Mouse (Mus musculus): Measurements from ENCODE around the gene Gm12253. TPM values are rescaled to one million over a fixed set of nuclear protein-coding genes. Genes with fewer than 3 reads are reported as not detected.

Gene Gm12253
- not detected in 2 replicates for polyA plus RNA-seq (2012; ENCODE audit: low replicate concordance)

GRCm38 (mm10) chr11:58432259-58432658 is at the start of gene Gm12253:
Gm12253 (plus strand) TSS chr11:58432559.

GRCm38 (mm10) chr11:58420815-58421214 is 11.5 kb upstream of the Gm12253 start, which contains the start of gene 1810065E05Rik:
1810065E05Rik (plus strand) TSS chr11:58421111.

GRCm38 (mm10) chr11:58452759-58453158 is 20.4 kb downstream of the Gm12253 start, which contains the start of gene Lypd9:
Lypd9 (minus strand) TSS chr11:58452923.

GRCm38 (mm10) chr11:58462170-58462569 is 29.8 kb downstream of the Gm12253 start, which contains the start of gene Olfr30:
Olfr30 (minus strand) TSS chr11:58462270.

Other genes with a start within 250 kb of the Gm12253 start
- gene Igtp, start 233.0 kb upstream of the Gm12253 start, polyA plus RNA-seq (2012; ENCODE audit: low replicate concordance) = 3.9 and 13.2 TPM in 2 replicates
- gene Irgm2, start 232.9 kb upstream of the Gm12253 start, polyA plus RNA-seq (2012; ENCODE audit: low replicate concordance) = 0.48 and 4.8 TPM in 2 replicates
- gene 4930438A08Rik, start 157.8 kb upstream of the Gm12253 start, polyA plus RNA-seq (2012; ENCODE audit: low replicate concordance) = 0.10 TPM in 1 of 2 replicates, not detected in the other
- 25.2 and 34.0 TPM in 2 replicates for gene Zfp692, start 125.5 kb upstream of the Gm12253 start, polyA plus RNA-seq (2012; ENCODE audit: low replicate concordance)
- 10.0 and 24.2 TPM in 2 replicates for gene Zfp672, start 102.2 kb upstream of the Gm12253 start, polyA plus RNA-seq (2012; ENCODE audit: low replicate concordance)
- gene Sh3bp5l, start 101.8 kb upstream of the Gm12253 start, polyA plus RNA-seq (2012; ENCODE audit: low replicate concordance) = 21.9 and 39.3 TPM in 2 replicates
- gene Lypd8, start 53.5 kb upstream of the Gm12253 start, polyA plus RNA-seq (2012; ENCODE audit: low replicate concordance) = not detected in 2 replicates
- not detected in 2 replicates for gene 1810065E05Rik, start 11.4 kb upstream of the Gm12253 start, polyA plus RNA-seq (2012; ENCODE audit: low replicate concordance)
- gene Lypd9, start 20.4 kb downstream of the Gm12253 start, polyA plus RNA-seq (2012; ENCODE audit: low replicate concordance) = not detected in 2 replicates
- gene Olfr30, start 29.7 kb downstream of the Gm12253 start, polyA plus RNA-seq (2012; ENCODE audit: low replicate concordance) = not detected in 2 replicates
- gene Olfr332, start 60.0 kb downstream of the Gm12253 start, polyA plus RNA-seq (2012; ENCODE audit: low replicate concordance) = not detected in 2 replicates
- not detected in 2 replicates for gene Olfr331, start 70.0 kb downstream of the Gm12253 start, polyA plus RNA-seq (2012; ENCODE audit: low replicate concordance)
- gene Olfr330, start 102.3 kb downstream of the Gm12253 start, polyA plus RNA-seq (2012; ENCODE audit: low replicate concordance) = not detected in 2 replicates
- gene Olfr329-ps, start 113.9 kb downstream of the Gm12253 start, polyA plus RNA-seq (2012; ENCODE audit: low replicate concordance) = not detected in 2 replicates
- gene Olfr328, start 123.1 kb downstream of the Gm12253 start, polyA plus RNA-seq (2012; ENCODE audit: low replicate concordance) = not detected in 2 replicates
- gene Olfr224, start 138.0 kb downstream of the Gm12253 start, polyA plus RNA-seq (2012; ENCODE audit: low replicate concordance) = not detected in 2 replicates
- not detected in 2 replicates for gene Olfr325, start 145.2 kb downstream of the Gm12253 start, polyA plus RNA-seq (2012; ENCODE audit: low replicate concordance)
- not detected in 2 replicates for gene Olfr324, start 162.6 kb downstream of the Gm12253 start, polyA plus RNA-seq (2012; ENCODE audit: low replicate concordance)
- not detected in 2 replicates for gene 2210407C18Rik, start 183.5 kb downstream of the Gm12253 start, polyA plus RNA-seq (2012; ENCODE audit: low replicate concordance)
- not detected in 2 replicates for gene Olfr323, start 197.9 kb downstream of the Gm12253 start, polyA plus RNA-seq (2012; ENCODE audit: low replicate concordance)
- 6.6 and 10.6 TPM in 2 replicates for gene Trim58, start 207.9 kb downstream of the Gm12253 start, polyA plus RNA-seq (2012; ENCODE audit: low replicate concordance)
- gene Olfr322, start 226.2 kb downstream of the Gm12253 start, polyA plus RNA-seq (2012; ENCODE audit: low replicate concordance) = not detected in 2 replicates
- gene Olfr320, start 248.5 kb downstream of the Gm12253 start, polyA plus RNA-seq (2012; ENCODE audit: low replicate concordance) = not detected in 2 replicates